Comparison of ENCODE assay signal across 8 mouse cellular contexts in the genomic region with DNA sequence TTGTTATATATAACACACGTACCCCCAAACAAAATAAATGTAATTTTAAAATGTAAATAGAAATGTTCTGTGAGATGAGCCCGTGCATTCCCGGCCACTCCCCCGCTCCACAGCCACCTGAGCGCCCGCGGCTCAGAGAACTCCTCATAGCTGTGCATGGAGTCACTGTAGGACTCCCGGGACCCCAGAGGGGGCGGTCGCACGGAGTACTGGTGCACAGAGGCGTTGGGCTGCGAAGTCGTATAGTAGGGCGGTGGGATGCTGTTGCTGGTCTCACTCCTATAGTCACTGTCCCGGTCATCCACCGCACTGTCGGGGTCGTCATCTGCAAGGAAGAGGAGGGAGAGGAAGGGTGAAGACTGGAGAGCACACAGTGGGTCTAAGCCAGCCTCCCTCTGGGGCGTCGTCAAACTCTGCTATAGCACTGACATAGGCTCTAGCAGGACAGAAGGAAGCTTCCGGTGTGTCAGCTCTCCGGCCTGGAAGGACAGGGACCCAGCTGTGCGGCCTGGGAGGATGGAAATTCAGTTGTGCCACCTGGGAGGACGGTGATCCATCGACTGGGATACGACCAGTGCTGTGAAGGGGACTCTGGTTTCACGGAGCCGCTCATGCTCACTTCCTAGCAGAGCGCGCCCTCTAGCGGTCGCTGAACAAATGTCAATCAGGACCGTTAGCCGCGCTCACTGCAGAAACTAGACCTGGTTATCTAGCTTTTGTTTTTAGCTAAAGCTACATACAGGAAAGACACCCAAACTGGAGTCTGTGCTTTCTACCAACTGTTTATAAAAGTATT. TPM values are rescaled to one million over a fixed set of nuclear protein-coding genes. Genes with fewer than 3 reads are reported as not detected.
DNase-seq lines count a peak whose midpoint lies in the region; ATAC-seq and TF ChIP-seq lines count a peak whose summit lies in the region.

No protein-coding gene starts in this region.

- H3K27me3 ChIP-seq in cerebellum, adult 2 months (ENCODE audit: control insufficient read depth, insufficient read depth, low read length), result no peaks in the 10 kb centered on the region
- H3K27me3 ChIP-seq in hindbrain, embryonic 12.5 days, result peaks cover 80% of the 10 kb centered on the region

- peaks cover 21% of the 10 kb centered on the region; the same call in 1 of the 2 replicates for H3K36me3 ChIP-seq in hindbrain, embryonic 12.5 days

- no peak for TF ChIP-seq POLR2A in cerebellum, adult 2 months (IDR thresholded peaks at IDR 0.05; ENCODE audit: borderline replicate concordance, insufficient read depth, low read length)

- H3K4me2 ChIP-seq in hindbrain, embryonic 12.5 days (replicated peaks), result no peak overlapping the region

- H3K27ac ChIP-seq in cerebellum, adult 2 months (ENCODE audit: insufficient read depth, low read length), result no peak overlapping the region
- no peak overlapping the region for H3K27ac ChIP-seq in hindbrain, embryonic 12.5 days

- no peak overlapping the region for H3K9ac ChIP-seq in hindbrain, embryonic 12.5 days

- no peaks in the 10 kb centered on the region for H3K9me3 ChIP-seq in hindbrain, embryonic 12.5 days (replicated peaks)

- no peak overlapping the region for H3K4me3 ChIP-seq in cerebellum, adult 2 months (replicated peaks; ENCODE audit: insufficient read depth, low read depth, low read length)
- no peak overlapping the region for H3K4me3 ChIP-seq in hindbrain, embryonic 12.5 days

- 13% methylated on average over 36 of the region's 36 CpGs for WGBS in cerebellum, adult 2 months
- 8% methylated on average over 36 of the region's 36 CpGs for whole genome bisulfite sequencing in hindbrain, embryonic 12.5 days

- peaks cover 25% of the 10 kb centered on the region for H3K4me1 ChIP-seq in cerebellum, adult 2 months (ENCODE audit: control insufficient read depth, insufficient read depth, low read length)
- peaks cover 10% of the 10 kb centered on the region for H3K4me1 ChIP-seq in hindbrain, embryonic 12.5 days

- peak; percentile 40 for ATAC-seq in hindbrain, embryonic 12.5 days (ENCODE audit: low FRiP score)

- peak; percentile 91 for DNase-seq in MN1 (ENCODE audit: low spot score)
- peak; percentile 83 to 90 for DNase-seq in cerebellum, adult 2 months
- DNase-seq in forelimb bud, embryonic 11.5 days (ENCODE audit: low read depth, low spot score), result peak; percentile 90
- DNase-seq in layer of hippocampus, postnatal 10 days (ENCODE audit: low spot score in 2 of 2), result peak; percentile 91
- peak; percentile 92 for DNase-seq in lung, postnatal 14 days
- DNase-seq in ovary, postnatal 36 days (ENCODE audit: low spot score), result peak; percentile 82
- peak; percentile 84 for DNase-seq in thymus, postnatal 25 days

- TF ChIP-seq CTCF in cerebellum, adult 2 months (IDR thresholded peaks at IDR 0.05; ENCODE audit: borderline replicate concordance, insufficient read depth, low read depth, low read length), result peak; percentile 92

RNA-seq across cellular contexts. Expression of a gene that starts 11.0 kb away (rescaled TPM):
- polyA plus RNA-seq in cerebellum, adult 2 months (2012; rRNA removed), result 97.3 and 110 TPM in 2 replicates
- 13.9 and 16.1 TPM in 2 replicates for polyA plus RNA-seq in hindbrain, embryonic 12.5 days (2016; fragmentation: Nextera tagmentation; extraction: Ambion mirVana)
- total RNA-seq in layer of hippocampus, postnatal 10 days (2021), result 100 to 1,000 TPM; 242 to 246 TPM

RNA-seq across cellular contexts. Expression of a gene that starts 15.6 kb away (rescaled TPM):
- polyA plus RNA-seq in cerebellum, adult 2 months (2012; rRNA removed), result 3.6 and 3.9 TPM in 2 replicates
- polyA plus RNA-seq in hindbrain, embryonic 12.5 days (2016; fragmentation: Nextera tagmentation; extraction: Ambion mirVana), result 3.7 and 3.8 TPM in 2 replicates
- 1 to 10 TPM; 7.7 to 7.8 TPM for total RNA-seq in layer of hippocampus, postnatal 10 days (2021)

RNA-seq across cellular contexts. Expression of a gene that starts 28.5 kb away (rescaled TPM):
- polyA plus RNA-seq in cerebellum, adult 2 months (2012; rRNA removed), result 0.65 and 2.1 TPM in 2 replicates
- polyA plus RNA-seq in hindbrain, embryonic 12.5 days (2016; fragmentation: Nextera tagmentation; extraction: Ambion mirVana), result 0.69 TPM in 1 of 2 replicates, not detected in the other
- total RNA-seq in layer of hippocampus, postnatal 10 days (2021), result 1 to 10 TPM; 2.3 to 2.4 TPM

RNA-seq across cellular contexts. Expression of a gene that starts 41.1 kb away (rescaled TPM):
- polyA plus RNA-seq in cerebellum, adult 2 months (2012; rRNA removed), result 0.44 and 0.48 TPM in 2 replicates
- 0.59 and 0.86 TPM in 2 replicates for polyA plus RNA-seq in hindbrain, embryonic 12.5 days (2016; fragmentation: Nextera tagmentation; extraction: Ambion mirVana)
- total RNA-seq in layer of hippocampus, postnatal 10 days (2021), result under 1 TPM; 0.42 to 0.64 TPM

RNA-seq across cellular contexts. Expression of a gene that starts 49.7 kb away (rescaled TPM):
- 74.1 and 77.6 TPM in 2 replicates for polyA plus RNA-seq in cerebellum, adult 2 months (2012; rRNA removed)
- 63.7 and 65.9 TPM in 2 replicates for polyA plus RNA-seq in hindbrain, embryonic 12.5 days (2016; fragmentation: Nextera tagmentation; extraction: Ambion mirVana)
- 10 to 100 TPM; 65.8 to 77.0 TPM for total RNA-seq in layer of hippocampus, postnatal 10 days (2021)
